Mouse (Mus musculus) thymus, adult 2 months (tissue): ENCODE measurements around the gene Higd1b. TPM values are rescaled to one million over a fixed set of nuclear protein-coding genes. Genes with fewer than 3 reads are reported as not detected.

Experiments used
- DNase-seq: peaks from one replicate; pipeline ENCODE4 v3.0.0; 2021
- H3K27ac ChIP-seq: fragments of 200-500 bp; 2 replicates; pipeline ENCODE4 v1.5.1; 2012; ENCODE audit warnings: low read length, control low read depth; ENCODE audit not compliant: control insufficient read depth, insufficient read depth
- H3K27me3 ChIP-seq: fragments of 200-500 bp; 2 replicates; pipeline ENCODE4 v1.6.1; 2012; ENCODE audit warnings: mild to moderate bottlenecking, low read length, moderate library complexity, mixed read lengths; ENCODE audit not compliant: control insufficient read depth, insufficient read depth
- H3K36me3 ChIP-seq: fragments of 200-500 bp; 2 replicates; pipeline ENCODE4 v1.6.1; 2012; ENCODE audit warnings: mild to moderate bottlenecking, low read length, moderate library complexity; ENCODE audit not compliant: control insufficient read depth, insufficient read depth
- H3K4me1 ChIP-seq: fragments of 200-500 bp; replicated peaks from 2 replicates; pipeline ENCODE4 v1.6.1; 2012; ENCODE audit warnings: low read length; ENCODE audit not compliant: control insufficient read depth, insufficient read depth
- H3K4me3 ChIP-seq: fragments of 200-500 bp; 2 replicates; pipeline ENCODE4 v1.5.1; 2012; ENCODE audit warnings: mild to moderate bottlenecking, low read length, control low read depth, moderate library complexity; ENCODE audit not compliant: control insufficient read depth, insufficient read depth
- CTCF ChIP-seq: fragments of 200-500 bp; IDR thresholded peaks from 2 replicates; pipeline ENCODE4 v1.5.1; 2012; ENCODE audit warnings: mild to moderate bottlenecking, control low read depth, low read length, moderate library complexity, borderline replicate concordance; ENCODE audit not compliant: control insufficient read depth, poor library complexity, insufficient read depth; ENCODE audit errors: extremely low read depth
- POLR2A ChIP-seq: fragments of 200-500 bp; IDR thresholded peaks from 2 replicates; pipeline ENCODE4 v1.6.1; 2012; ENCODE audit warnings: mild to moderate bottlenecking, low read length, control low read depth, moderate library complexity; ENCODE audit not compliant: control insufficient read depth, poor library complexity, insufficient read depth; ENCODE audit errors: extremely low read depth
- WGBS: fragments of 180-500 bp; shearing (Covaris S2); methylation state at CpG from one replicate; pipeline ENCODE4 v1.1.7; 2018; 5-methylcytosine and 5-hydroxymethylcytosine counted together
- polyA plus RNA-seq: library from polyadenylated mRNA; depleted of rRNA; stranded (reverse); fragments of >200 nt; gene quantifications from 2 replicates; pipeline ENCODE4 v1.2.3, GENCODE M21; 2012; rRNA removed

Higd1b gene
- polyA plus RNA-seq: 0.36 and 1.4 TPM in 2 replicates

GRCm38 (mm10) chr11:102835549-102835948 is at the start of gene Higd1b:
TSS of gene Higd1b (plus strand) at chr11:102835849.
- WGBS: 82% methylated on average over 4 of the region's 4 CpGs
- no peak for TF ChIP-seq CTCF
- TF ChIP-seq POLR2A: no peak
- Histone ChIP-seq H3K4me1 (no peaks in the 10 kb centered on the region), H3K27ac (no peak within 1 kb of the TSS), H3K36me3 (peaks cover 16% of the 10 kb centered on the region), H3K4me3 (no peak within 1 kb of the TSS), H3K27me3 (no peaks in the 10 kb centered on the region)
- DNase-seq: no peak

GRCm38 (mm10) chr11:102787688-102788177 is 47.9 kb upstream of the Higd1b start:
- Histone ChIP-seq H3K36me3 (no peaks in the 10 kb centered on the region), H3K27ac (no peak overlapping the region), H3K4me3 (no peak overlapping the region), H3K27me3 (no peaks in the 10 kb centered on the region), H3K4me1 (no peaks in the 10 kb centered on the region)
- DNase-seq: no peak
- TF ChIP-seq CTCF: no peak
- no peak for TF ChIP-seq POLR2A
- WGBS: 90% methylated on average over 5 of the region's 5 CpGs

- H3K36me3 ChIP-seq: no peaks in the 10 kb centered on the region
- no peak for TF ChIP-seq POLR2A
- TF ChIP-seq CTCF: no peak
- H3K4me3 ChIP-seq: no peak overlapping the region
- no peak for DNase-seq
- H3K27ac ChIP-seq: no peak overlapping the region
- WGBS: 59% methylated on average over 14 of the region's 14 CpGs
- no peaks in the 10 kb centered on the region for H3K4me1 ChIP-seq
- no peaks in the 10 kb centered on the region for H3K27me3 ChIP-seq
Measured at GRCm38 (mm10) chr11:102791682-102792445, 43.8 kb upstream of the Higd1b start.

- no peaks in the 10 kb centered on the region for H3K27me3 ChIP-seq
- H3K27ac ChIP-seq: no peak overlapping the region
- no peak overlapping the region for H3K4me3 ChIP-seq
- no peaks in the 10 kb centered on the region for H3K4me1 ChIP-seq
- H3K36me3 ChIP-seq: no peaks in the 10 kb centered on the region
- 80% methylated on average over 8 of the region's 8 CpGs for WGBS
- TF ChIP-seq POLR2A (no peak), CTCF (no peak)
- no peak for DNase-seq
Measured at GRCm38 (mm10) chr11:102794157-102794556, 41.5 kb upstream of the Higd1b start.

GRCm38 (mm10) chr11:102803453-102803852 is 32.2 kb upstream of the Higd1b start:
- no peak for DNase-seq
- Histone ChIP-seq H3K27me3 (0 out of 2 replicates have a peak, but pooled peaks cover 2% of the 10 kb centered on the region), H3K4me1 (no peaks in the 10 kb centered on the region), H3K4me3 (no peak overlapping the region), H3K27ac (no peak overlapping the region), H3K36me3 (no peaks in the 10 kb centered on the region)
- 74% methylated on average over 5 of the region's 5 CpGs for WGBS
- no peak for TF ChIP-seq POLR2A
- no peak for TF ChIP-seq CTCF

- Histone ChIP-seq H3K27me3 (0 out of 2 replicates have a peak, but pooled peaks cover 4% of the 10 kb centered on the region), H3K27ac (no peak overlapping the region), H3K36me3 (no peaks in the 10 kb centered on the region), H3K4me3 (no peak overlapping the region), H3K4me1 (no peaks in the 10 kb centered on the region)
- TF ChIP-seq POLR2A (no peak), CTCF (no peak)
- WGBS: 6% methylated on average over 5 of the region's 5 CpGs
- no peak for DNase-seq
Measured at GRCm38 (mm10) chr11:102808246-102808645, 27.4 kb upstream of the Higd1b start.
